Mouse (Mus musculus) lung, adult 18-20 months (tissue): Measurements from ENCODE around the gene Ccdc28b.

Experiments
- DNase-seq, 2 experiments: peaks; one replicate each; pipeline ENCODE4 v3.0.0; 2022; ENCODE audit warnings: mixed read lengths in 2 of 2

Gene Ccdc28b

DNA sequence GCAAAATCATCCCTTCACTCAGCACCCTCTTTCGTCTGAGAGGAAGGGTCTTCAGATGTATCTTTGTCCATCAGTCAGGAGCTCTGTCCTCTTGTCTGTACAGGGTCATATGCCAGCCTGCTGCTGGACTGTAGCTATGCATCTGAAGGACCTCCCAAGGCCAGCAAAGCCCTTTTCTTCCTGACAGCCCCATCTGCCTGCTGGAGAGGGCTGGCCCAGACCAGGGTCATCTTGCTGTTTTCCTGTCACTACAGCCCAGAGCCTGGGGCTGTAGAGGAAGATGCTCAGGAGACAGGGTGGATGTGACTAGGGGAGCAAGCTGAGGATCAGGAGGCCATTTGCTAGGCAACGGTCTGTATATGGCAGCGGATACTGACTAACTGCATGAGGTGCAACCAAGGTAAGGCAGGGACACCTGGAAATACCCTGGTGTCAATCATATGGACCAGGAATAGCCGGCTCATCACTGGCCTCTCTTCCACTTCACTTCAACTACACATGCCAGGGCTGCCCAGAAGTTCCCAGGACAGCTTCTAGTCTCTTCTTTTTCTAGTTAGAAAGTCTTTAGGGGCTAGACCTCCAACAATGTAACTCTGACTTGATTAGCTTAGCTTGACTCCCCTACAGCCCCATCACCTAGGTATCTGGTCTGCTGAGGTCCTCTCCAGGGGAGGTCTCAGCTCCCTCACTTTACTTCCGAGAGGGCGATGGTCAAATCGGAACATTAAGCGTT, 778 bp downstream of the Ccdc28b start:
- DNase-seq = no peak

DNA sequence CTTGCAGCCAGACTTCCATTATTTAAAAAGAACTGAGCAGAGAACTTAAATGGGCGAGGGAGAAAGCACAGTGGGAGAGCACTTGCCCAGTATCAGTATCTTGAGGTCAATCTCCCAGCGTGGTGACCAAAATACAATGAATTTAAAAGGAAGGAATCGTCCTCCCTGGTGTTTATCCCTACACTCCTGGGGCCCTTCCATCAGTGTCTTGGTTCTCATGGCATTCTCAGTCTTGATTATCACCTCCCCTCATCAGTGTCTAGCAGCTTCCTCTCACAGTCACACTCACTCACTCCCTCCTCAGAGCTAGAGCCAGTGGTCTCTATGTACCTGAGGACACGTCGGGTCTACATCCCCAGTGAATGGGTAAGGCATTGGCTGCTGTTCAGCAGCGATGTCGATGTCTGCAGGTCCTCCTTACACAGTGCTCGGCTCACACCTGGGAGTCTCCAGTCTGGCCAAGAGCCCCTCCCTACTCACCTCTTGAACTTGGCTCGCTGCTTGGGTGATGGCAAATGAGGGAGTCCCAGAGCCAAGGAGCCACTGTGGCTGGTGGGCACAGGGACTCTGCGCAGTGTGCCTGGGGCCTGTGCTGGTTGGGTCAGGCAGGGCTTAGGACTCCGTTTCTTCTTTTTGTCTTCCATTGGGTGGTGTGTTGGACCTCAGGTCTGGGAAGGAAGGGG, 1.5 kb downstream of the Ccdc28b start:
- DNase-seq = no peak

DNA sequence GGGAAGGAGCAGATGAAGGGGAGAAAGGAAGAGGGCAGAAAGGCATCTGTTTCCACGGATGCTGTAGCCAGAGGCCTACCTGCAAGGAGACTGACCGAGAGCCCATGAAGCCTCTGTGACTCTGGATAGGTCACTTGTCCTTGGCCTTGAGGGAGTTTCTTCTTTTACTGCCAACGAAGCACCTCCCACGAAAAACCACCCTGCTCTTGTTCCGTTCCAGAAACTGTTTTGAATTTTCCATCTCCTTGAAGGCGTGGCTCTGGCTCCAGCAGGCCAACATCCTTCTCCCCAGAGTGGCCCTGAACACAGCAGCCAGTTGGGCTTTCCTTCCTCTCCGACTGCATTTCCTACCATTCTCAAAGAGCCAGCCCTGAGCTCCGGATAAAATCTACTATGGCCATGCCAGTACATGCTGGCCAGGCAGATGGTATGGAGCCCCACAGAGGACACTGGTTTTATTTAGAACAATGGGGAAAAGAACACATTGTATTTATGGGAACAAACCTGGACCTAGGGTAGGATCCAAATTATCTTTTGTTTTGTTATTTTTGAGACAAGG, 2.4 kb downstream of the Ccdc28b start:
- DNase-seq = peak; percentile 61 to 69

DNA sequence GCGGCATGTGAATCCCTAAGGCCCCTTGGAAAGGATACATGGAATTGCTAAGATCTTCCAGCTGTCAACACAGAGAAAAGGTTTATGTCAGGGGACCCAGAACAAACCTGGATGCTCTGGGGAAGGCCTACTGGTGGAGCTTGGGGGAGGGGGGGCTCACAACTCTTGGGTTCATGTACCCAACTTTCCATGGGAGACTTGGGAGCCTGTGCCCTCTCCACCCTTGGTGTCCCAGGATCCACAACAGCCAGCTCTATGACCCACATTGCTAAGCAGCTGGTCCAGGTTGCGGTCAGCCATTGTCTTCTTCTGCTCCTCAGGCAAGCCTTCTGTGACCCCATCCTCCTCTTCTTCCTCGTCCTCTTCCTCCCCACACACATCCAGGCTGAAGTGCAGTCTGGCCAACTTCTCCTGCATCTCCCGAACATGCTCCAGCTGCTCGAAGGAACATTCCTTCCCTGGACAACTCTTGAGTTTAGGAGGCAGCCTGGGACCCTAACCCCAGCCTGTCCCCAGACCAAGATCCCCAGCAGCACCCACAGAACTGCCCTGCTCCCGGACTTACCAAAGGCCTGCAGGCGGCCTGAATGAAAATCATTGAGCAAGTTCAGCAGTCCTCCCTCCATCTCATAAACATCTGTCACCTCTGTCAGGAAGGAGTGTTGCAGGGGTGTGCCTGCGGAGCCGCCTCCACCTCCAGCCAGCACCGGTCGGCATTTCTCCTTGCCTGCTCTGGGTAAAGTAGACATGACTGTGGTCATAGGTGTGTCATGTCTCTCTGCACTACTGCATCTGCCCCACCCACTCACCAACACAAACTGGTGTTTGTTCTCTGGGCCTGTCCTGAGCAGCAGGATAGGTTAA, 3.1 kb downstream of the Ccdc28b start:
- no peak for DNase-seq

DNA sequence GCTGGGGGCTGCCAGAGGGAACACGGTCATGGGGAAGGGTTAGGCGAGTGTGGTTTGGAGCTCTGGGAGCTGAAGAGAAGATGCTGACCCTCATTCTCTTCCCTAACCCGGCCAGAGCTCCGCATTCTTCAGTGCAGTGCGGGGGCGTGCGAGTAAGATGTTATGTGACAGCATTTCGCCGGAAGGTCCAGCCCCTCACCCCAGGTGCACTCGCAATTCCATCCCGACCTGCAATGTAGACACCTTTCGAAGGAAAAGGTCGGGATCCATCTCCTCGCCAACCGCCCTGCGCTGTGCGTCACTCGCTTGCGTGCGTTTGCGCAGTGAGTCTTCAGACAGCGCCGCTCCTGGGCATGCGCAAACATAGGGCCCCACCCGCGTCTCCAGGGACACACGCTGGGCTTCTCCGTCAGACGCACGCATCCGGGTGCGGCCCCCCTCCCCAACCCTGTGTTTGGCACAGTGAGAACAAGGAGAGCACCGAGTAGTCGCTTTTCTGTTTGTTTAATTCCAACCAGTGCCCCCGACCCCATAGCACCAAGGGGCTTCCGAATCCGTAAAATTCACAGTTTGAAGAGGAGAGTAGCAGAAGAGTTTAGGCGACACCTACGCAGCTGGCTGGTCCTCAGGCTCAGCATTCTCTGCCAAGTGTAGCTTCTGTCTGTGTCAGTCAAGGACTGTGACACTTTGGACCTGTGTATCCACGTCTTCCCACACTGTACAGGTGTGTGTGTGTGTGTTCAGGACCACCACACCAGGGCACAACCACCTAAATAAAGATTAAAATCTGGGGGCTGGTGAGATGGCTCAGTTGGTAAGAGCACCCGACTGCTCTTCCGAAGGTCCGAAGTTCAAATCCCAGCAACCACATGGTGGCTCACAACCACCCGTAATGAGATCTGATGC, 4.7 kb downstream of the Ccdc28b start, which contains the start of gene Iqcc:
Iqcc (minus strand) TSS at position 314 of the 906 bp plus-strand sequence.
- DNase-seq = peak; percentile 96 to 97

DNA sequence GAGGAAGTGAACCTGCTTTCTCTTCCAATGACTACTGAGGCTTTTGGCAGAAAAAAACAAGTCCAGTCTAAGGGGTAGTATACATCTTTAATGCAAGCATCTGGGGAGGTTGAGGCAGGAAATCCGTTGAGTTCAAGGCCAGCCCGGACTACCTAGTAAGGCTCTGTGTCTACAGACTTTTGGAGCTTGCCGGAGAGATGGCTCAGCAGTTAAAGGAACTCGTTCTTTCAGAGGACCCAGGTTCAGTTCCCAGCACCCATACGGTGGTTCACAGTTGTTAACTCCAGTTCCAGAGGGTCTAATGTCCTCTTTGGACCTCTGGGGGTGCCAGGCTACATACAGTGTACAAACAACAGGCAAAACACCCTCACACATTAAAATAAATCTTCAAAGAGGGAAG, 5.7 kb downstream of the Ccdc28b start:
- no peak for DNase-seq

DNA sequence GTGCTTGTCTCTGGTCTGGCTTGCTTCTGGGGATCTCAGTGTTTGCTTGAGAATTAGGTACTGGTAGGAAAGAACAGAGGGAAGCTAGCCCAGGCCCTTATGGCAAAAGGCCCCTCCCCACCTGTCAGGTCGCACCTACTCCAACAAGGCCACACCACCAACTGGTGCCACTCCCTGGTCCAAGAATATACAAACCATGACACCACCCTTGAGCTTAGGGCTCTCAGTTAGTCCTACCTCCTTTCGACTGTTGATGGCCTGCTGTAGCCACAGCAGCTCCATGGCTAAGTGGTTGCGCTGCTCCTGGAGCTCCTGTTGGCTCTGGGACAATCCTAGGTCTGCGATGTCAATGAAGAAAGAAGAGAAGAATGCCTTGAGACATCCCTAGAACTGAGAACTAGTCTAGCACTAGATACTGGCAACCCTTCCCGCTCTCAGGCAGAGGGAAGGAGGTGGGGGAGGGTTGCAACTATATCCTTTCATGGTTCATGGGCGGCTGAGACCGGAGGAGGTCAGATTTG, 6.6 kb downstream of the Ccdc28b start:
- no peak for DNase-seq

DNA sequence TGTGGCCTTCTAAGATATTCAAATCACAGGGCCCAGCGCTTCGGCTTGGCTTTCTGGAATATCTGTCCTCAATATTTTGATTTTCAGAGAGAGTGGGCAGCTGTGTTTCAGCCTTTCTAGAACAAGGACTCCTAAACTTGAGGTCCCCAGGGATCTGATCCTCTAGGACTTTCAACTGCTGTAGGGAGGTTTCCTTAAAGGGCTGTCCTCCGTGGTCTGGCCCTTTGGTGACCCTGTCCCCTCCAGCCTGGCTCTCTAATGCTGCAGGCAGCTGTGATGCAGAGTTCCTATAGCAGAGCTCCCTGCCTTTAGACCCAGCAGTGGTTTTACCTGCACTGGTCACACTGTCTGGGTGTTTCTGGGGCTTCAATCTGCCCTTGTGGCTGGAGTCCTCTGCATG, 7.1 kb downstream of the Ccdc28b start:
- DNase-seq = no peak

DNA sequence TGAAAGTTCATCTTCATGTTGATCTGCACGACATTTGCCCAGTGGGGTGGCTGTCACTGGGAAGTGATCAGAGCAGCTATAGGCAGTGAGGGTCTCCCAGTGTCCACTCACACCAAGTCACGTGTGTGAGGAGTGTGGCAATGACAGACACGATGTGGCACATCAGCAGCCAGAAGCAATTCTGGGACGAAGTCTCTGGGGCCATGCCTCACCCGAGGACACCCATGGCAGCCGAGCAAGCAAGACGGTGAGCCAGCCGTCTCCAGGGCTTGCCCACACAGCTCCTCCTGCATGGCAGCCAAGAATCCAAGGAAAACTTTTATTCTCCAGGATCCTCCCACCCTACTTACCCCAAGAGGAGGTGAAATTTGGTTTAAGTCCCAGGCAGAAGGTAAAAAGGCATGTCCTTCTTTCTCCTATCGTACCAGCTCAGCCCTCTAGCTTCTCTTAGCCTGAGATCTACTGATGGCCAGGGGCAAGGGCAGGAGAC, 7.9 kb downstream of the Ccdc28b start:
- no peak for DNase-seq

DNA sequence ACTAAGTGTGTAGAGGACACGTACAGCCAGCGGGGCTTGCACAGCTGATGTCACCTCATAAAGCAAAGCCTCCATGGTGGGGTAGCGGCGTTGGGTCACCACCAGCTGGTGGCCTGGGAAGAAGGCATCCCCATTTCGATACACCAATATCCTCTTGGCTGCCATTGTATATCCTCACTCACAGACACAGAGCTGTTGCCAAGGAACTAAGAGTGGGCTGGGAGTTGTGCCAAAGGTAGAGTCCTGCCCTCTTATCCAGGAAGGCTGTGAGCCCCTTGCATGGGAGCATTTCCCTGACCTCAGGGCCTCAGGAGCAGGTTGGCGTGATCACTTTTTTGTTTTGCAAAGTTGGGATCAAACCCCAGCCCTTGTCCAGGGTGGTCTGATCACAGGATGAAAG, 9.7 kb downstream of the Ccdc28b start, which contains the start of gene Dcdc2b:
Dcdc2b (minus strand) TSS at position 165 of the 400 bp plus-strand sequence.
- peak; percentile 83 to 87 for DNase-seq

DNA sequence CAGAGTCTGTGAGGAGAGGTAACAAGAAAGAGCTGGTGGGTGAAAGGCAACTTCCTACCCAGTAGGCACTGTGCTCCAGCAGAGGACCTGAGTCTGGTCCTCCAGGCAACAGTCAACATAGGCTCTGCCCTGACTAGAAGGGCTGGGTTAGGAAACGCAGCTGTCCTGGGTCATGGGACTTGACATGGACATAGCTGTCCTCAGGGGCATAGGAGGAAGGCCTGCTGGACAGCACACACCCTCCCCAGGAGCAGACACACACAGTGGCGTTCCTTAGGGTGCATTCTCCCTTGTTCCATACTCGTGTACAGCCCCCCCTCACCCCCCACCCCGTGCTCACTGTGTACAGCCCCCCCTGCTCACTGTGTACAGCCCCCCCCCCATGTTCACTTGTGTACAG, 13.3 kb downstream of the Ccdc28b start:
- DNase-seq = no peak

DNA sequence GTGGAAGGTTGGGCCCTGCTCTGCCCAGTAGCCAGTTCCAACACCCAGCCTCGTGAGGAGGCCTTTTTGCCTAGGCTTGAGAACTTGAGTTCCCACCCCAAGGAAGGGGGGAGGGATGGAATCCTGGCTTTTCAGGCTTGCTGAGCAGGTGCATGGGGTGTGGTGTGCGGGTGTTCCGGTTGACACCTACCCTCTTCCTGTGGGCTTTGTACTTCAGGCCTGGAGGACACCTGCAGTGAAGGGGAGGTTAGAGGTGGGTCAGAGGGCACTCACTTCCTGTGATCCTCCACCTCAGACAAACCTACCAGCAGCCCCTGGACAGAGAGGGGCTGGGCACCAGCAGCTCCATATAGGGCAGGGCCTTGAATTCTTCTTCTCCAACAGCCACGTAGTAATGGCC, 13.7 kb downstream of the Ccdc28b start:
- DNase-seq = no peak

DNA sequence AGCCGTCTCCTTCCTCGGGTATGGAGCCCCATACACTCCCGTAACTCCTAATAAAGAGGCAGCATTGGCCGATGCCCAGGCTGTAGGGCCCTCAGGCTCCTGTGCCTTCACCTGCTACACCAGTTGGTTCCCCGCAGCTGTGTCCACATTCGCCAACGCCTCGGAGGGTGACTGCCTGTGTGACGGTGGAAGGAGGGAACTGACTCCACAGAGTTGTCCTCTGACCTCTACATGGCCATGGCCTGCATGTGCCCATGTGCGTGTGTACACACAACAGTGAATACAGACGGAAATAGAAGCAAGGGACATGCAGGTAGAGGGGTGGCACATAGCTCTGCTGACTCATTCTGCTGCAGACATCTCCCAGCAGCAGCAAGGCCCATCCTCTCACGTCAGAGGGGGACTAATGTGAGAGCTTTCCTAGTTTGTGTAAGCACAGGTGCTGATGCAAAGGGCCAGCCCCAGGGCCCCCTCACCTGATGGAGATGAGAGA, 14.6 kb downstream of the Ccdc28b start:
- no peak for DNase-seq

DNA sequence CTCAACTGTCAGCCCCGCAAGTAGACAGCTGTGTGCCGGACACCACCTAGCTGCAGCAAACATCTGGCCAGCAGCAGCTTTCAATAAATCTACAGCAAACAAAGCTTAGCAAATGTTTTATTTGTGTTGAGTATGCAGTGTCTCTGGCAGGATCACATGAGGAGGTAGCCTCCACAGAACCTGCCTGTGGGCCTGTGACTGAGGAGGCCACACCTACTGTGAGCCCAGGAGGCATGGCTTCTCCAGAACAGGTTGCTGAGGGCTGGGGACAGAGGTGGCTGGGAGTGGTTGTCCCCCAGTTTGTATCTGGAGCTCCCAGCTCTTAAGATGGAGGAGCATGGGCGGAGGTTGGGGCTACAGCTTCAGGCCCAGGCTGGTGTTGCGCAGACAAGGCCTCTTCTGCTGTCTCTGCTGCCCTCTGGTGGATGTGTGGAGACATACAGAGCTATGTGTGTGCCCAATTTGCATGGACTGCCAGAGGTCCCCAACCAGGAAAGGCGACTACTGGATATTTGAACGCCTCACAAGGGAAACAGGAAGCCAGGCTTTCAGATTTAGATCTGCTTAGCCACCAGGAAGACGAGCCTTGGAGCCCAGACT, 15.2 kb downstream of the Ccdc28b start:
- DNase-seq = peak; percentile 76 to 84

DNA sequence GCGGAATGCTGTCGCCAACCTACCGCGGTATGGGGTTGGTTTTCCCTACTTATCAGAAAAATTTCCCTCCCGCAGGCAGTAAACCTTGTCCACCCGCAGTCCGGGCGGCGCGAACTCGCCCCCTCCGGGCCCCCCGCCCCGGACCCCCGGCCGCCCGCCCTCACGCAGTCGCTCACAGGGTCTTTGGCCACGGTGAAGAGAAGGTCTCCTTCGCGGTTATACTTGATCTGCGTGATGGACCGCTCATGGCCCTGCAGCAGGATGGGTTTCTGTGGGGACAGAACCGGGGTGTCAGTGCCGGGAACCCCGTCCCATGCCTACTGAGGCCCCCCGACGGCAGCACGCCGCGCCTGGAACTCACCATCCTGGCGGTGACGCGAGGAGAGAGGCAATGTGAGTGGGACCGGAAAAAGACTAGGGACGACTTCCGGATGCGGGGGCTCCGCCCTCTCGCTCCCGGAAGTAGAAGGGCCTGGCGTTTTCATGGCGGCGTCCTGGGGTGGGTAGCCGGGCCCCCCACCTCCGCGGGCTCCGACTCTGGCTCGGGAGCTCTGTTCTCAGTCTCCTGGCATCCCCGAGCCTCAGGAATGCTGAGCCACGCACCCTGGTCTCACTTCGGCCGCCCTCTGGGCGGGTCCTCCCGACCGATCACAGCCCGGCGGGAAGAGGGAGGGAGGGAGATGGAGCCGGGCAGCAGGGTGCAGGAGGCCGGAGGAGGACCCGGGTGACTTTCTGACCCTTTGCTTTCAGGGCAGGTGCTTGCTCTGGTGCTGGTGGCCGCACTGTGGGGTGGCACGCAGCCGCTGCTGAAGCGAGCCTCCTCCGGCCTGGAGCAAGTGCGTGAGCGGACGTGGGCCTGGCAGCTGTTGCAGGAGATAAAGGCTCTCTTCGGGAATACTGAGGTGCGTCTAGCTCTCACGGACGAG, 23.3 kb downstream of the Ccdc28b start, which contains the start of the genes Eif3i and Tmem234:
Eif3i (minus strand) TSS at position 416 of the 926 bp plus-strand sequence.
Tmem234 (plus strand) TSS at position 436 of the 926 bp plus-strand sequence.
- peak; percentile 84 to 89 for DNase-seq

DNA sequence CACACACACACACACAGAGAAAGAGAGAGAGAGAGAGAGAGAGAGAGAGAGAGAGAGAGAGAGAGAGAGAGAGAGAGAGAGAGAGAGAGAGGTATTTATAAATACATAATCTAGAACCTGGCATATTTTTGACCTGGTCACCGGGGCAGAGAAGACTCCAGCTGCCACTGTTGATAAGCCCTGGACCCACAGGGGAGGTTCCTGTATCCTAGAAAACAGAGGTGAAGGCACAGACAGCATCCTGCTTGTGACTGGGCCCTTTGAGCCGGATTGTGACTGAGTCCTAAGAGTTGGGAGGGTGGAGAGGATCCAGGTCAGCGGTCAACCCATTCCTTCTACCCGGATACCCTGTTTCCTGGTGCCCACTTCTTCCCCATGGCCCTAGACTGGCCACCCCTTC, 34.9 kb downstream of the Ccdc28b start:
- DNase-seq = no peak

DNA sequence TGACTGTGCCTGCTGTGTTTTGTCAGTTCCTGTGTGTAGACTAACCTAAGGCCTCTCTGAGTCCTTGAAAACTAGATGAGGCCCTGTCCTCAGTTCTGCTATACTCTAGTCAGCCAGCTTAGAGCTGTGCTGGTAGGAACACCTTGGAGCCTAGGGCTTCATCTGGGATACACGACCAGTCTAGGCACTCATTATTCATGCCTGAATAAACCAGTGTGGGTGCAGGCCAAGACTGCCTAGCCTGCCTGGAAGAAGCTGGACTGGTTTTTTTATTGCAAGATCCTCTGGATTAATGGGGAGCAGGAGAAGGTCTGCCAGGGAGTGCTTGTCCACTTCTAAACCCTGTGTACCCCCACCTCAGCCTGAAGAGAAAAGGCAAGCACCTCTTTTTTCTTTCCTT, 36.8 kb downstream of the Ccdc28b start:
- no peak for DNase-seq

DNA sequence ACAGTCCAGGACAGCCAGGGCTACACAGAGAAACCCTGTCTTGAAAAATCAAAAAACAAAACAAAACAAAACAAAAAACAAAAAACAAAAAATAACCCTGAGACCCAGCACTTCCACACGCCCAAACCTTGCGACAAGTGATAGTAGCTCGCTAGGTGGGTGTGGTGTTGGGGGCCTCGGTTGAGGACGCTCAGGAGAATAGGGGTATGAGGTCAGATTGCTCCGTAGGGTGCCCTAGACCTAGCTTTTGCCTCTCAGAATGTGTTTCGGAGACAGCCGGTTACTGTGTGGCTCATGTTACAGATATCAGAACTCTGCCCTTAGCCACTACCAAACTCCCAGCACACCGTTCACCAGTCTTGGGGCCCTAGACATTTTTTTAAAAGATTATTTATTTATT, 38.0 kb downstream of the Ccdc28b start:
- no peak for DNase-seq

DNA sequence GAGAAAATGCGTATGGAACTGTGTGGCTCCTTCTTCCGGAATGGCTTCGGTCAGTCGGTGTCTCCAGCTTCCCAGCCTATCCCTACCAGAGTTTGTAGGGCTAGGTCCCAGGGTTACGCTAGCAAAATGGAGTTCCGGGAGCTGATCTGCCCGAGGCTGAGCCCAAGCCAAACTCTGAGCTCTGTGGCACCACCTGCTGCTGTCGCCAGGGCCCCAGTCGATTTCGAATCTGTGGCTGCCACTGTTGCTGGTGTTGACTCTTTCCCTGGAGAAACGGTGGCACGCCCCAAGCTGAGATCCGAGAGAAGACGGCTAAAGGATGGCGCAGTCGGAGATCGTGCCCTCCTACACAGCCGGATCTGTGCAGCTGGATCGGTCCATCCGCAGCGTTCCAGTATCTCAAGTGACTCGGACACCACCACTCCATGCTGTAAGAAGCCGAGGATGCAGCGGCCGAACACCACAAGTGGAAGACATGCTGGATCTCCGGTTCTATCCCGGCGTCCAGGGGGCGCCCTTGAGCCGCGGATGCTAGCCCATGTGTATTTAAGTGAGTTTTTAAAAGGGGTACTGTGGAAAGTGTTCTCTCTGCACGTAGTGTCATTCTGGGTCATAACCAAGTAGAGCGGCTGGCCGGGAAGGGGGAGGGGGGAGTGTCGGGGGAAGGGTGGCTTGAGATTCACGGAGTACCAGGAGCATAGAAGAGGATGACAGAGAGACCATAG, 38.7 kb downstream of the Ccdc28b start:
- peak; percentile 81 to 87 for DNase-seq
